Mouse (Mus musculus) intestine, embryonic 15.5 days (tissue): Measurements from ENCODE around the gene 2310034C09Rik. TPM values are rescaled to one million over a fixed set of nuclear protein-coding genes. Genes with fewer than 3 reads are reported as not detected.

Experiments used
- polyA plus RNA-seq: library from polyadenylated mRNA; unstranded; fragments of >200 nt; fragmentation: Nextera tagmentation; extraction: Ambion mirVana; gene quantifications from 2 replicates; pipeline ENCODE4 v1.2.1, GENCODE M21; 2015

2310034C09Rik gene
- polyA plus RNA-seq, 1 experiment from 2014 or later = not detected

Other genes starting within 250 kb of the 2310034C09Rik start
- 72.7 and 77.0 TPM in 2 replicates for gene Cldn8, start 195.7 kb upstream of the 2310034C09Rik start, polyA plus RNA-seq
- not detected in 2 replicates for gene Krtap24-1, start 146.6 kb upstream of the 2310034C09Rik start, polyA plus RNA-seq
- not detected in 2 replicates for gene 2310079G19Rik, start 131.2 kb upstream of the 2310034C09Rik start, polyA plus RNA-seq
- gene Krtap26-1, start 111.1 kb upstream of the 2310034C09Rik start, polyA plus RNA-seq = not detected in 2 replicates
- gene Krtap27-1, start 87.2 kb upstream of the 2310034C09Rik start, polyA plus RNA-seq = not detected in 2 replicates
- gene 2310061N02Rik, start 50.9 kb upstream of the 2310034C09Rik start, polyA plus RNA-seq = not detected in 2 replicates
- not detected in 2 replicates for gene Krtap13-1, start 30.0 kb upstream of the 2310034C09Rik start, polyA plus RNA-seq
- not detected in 2 replicates for gene Krtap13, start 7.2 kb upstream of the 2310034C09Rik start, polyA plus RNA-seq
- not detected in 2 replicates for gene 2310057N15Rik, start 15.4 kb downstream of the 2310034C09Rik start, polyA plus RNA-seq
- gene Gm5965, start 19.0 kb downstream of the 2310034C09Rik start, polyA plus RNA-seq = not detected in 2 replicates
- not detected in 2 replicates for gene Gm20741, start 53.4 kb downstream of the 2310034C09Rik start, polyA plus RNA-seq
- not detected in 2 replicates for gene Krtap15, start 61.4 kb downstream of the 2310034C09Rik start, polyA plus RNA-seq
- not detected in 2 replicates for gene Krtap14, start 67.3 kb downstream of the 2310034C09Rik start, polyA plus RNA-seq
- gene Krtap19-1, start 110.6 kb downstream of the 2310034C09Rik start, polyA plus RNA-seq = not detected in 2 replicates
- gene Krtap19-2, start 115.4 kb downstream of the 2310034C09Rik start, polyA plus RNA-seq = not detected in 2 replicates
- gene Krtap19-3, start 119.2 kb downstream of the 2310034C09Rik start, polyA plus RNA-seq = not detected in 2 replicates
- gene Krtap19-4, start 126.2 kb downstream of the 2310034C09Rik start, polyA plus RNA-seq = not detected in 2 replicates
- not detected in 2 replicates for gene Krtap19-5, start 137.6 kb downstream of the 2310034C09Rik start, polyA plus RNA-seq
- not detected in 2 replicates for gene Krtap19-9b, start 173.4 kb downstream of the 2310034C09Rik start, polyA plus RNA-seq
- not detected in 2 replicates for gene Krtap16-3, start 204.0 kb downstream of the 2310034C09Rik start, polyA plus RNA-seq